Mouse (Mus musculus): ENCODE data around the gene Sesn3. TPM values are rescaled to one million over a fixed set of nuclear protein-coding genes. Genes with fewer than 3 reads are reported as not detected.

Gene Sesn3
- polyA plus RNA-seq, 1 experiment, result 23.6 TPM

GRCm38 (mm10) chr9:14245013-14245586 is 29.8 kb upstream of the Sesn3 start:
- TF ChIP-seq POLR2A (IDR thresholded peaks at IDR 0.05; ENCODE audit: control insufficient read depth, extremely low read depth, insufficient read depth, low read length, poor library complexity) (no peak), CTCF (IDR thresholded peaks at IDR 0.05; ENCODE audit: borderline replicate concordance, control insufficient read depth, extremely low read depth, insufficient read depth, low read length, poor library complexity) (no peak)
- Histone ChIP-seq H3K36me3 (ENCODE audit: control insufficient read depth, insufficient read depth, low read length) (no peaks in the 10 kb centered on the region), H3K27ac (ENCODE audit: control insufficient read depth, insufficient read depth, low read length) (peak overlapping the region; percentile 92), H3K27me3 (ENCODE audit: control insufficient read depth, insufficient read depth, low read length) (no peaks in the 10 kb centered on the region), H3K4me3 (ENCODE audit: control insufficient read depth, insufficient read depth, low read length) (no peak overlapping the region), H3K4me1 (replicated peaks; ENCODE audit: control insufficient read depth, insufficient read depth, low read length) (peaks cover 41% of the 10 kb centered on the region)
- peak; percentile 22 for DNase-seq
- 46% methylated on average over 7 of the region's 7 CpGs for WGBS

GRCm38 (mm10) chr9:14246016-14246799 is 28.7 kb upstream of the Sesn3 start:
- Histone ChIP-seq H3K27ac (ENCODE audit: control insufficient read depth, insufficient read depth, low read length) (peak overlapping the region; percentile 62), H3K27me3 (ENCODE audit: control insufficient read depth, insufficient read depth, low read length) (no peaks in the 10 kb centered on the region), H3K36me3 (ENCODE audit: control insufficient read depth, insufficient read depth, low read length) (no peaks in the 10 kb centered on the region), H3K4me3 (ENCODE audit: control insufficient read depth, insufficient read depth, low read length) (no peak overlapping the region), H3K4me1 (replicated peaks; ENCODE audit: control insufficient read depth, insufficient read depth, low read length) (peaks cover 47% of the 10 kb centered on the region)
- DNase-seq, result no peak
- WGBS, result 83% methylated on average over 11 of the region's 11 CpGs
- TF ChIP-seq POLR2A (IDR thresholded peaks at IDR 0.05; ENCODE audit: control insufficient read depth, extremely low read depth, insufficient read depth, low read length, poor library complexity), result no peak
- no peak for TF ChIP-seq CTCF (IDR thresholded peaks at IDR 0.05; ENCODE audit: borderline replicate concordance, control insufficient read depth, extremely low read depth, insufficient read depth, low read length, poor library complexity)

GRCm38 (mm10) chr9:14247480-14248208 is 27.2 kb upstream of the Sesn3 start:
- peaks cover 48% of the 10 kb centered on the region for H3K4me1 ChIP-seq (replicated peaks; ENCODE audit: control insufficient read depth, insufficient read depth, low read length)
- H3K4me3 ChIP-seq (ENCODE audit: control insufficient read depth, insufficient read depth, low read length), result no peak overlapping the region
- TF ChIP-seq POLR2A (IDR thresholded peaks at IDR 0.05; ENCODE audit: control insufficient read depth, extremely low read depth, insufficient read depth, low read length, poor library complexity) (no peak), CTCF (IDR thresholded peaks at IDR 0.05; ENCODE audit: borderline replicate concordance, control insufficient read depth, extremely low read depth, insufficient read depth, low read length, poor library complexity) (no peak)
- H3K27ac ChIP-seq (ENCODE audit: control insufficient read depth, insufficient read depth, low read length), result peak overlapping the region; percentile 99
- WGBS, result 72% methylated on average over 12 of the region's 12 CpGs
- no peaks in the 10 kb centered on the region for H3K27me3 ChIP-seq (ENCODE audit: control insufficient read depth, insufficient read depth, low read length)
- no peaks in the 10 kb centered on the region for H3K36me3 ChIP-seq (ENCODE audit: control insufficient read depth, insufficient read depth, low read length)
- DNase-seq, result no peak

GRCm38 (mm10) chr9:14248209-14248596 is 26.7 kb upstream of the Sesn3 start:
- WGBS, result 29% methylated on average over 3 of the region's 3 CpGs
- peak; percentile 52 for DNase-seq
- H3K27ac ChIP-seq (ENCODE audit: control insufficient read depth, insufficient read depth, low read length), result peak overlapping the region; percentile 99
- peaks cover 47% of the 10 kb centered on the region for H3K4me1 ChIP-seq (replicated peaks; ENCODE audit: control insufficient read depth, insufficient read depth, low read length)
- no peaks in the 10 kb centered on the region for H3K36me3 ChIP-seq (ENCODE audit: control insufficient read depth, insufficient read depth, low read length)
- H3K4me3 ChIP-seq (ENCODE audit: control insufficient read depth, insufficient read depth, low read length), result no peak overlapping the region
- H3K27me3 ChIP-seq (ENCODE audit: control insufficient read depth, insufficient read depth, low read length), result no peaks in the 10 kb centered on the region
- TF ChIP-seq POLR2A (IDR thresholded peaks at IDR 0.05; ENCODE audit: control insufficient read depth, extremely low read depth, insufficient read depth, low read length, poor library complexity) (no peak), CTCF (IDR thresholded peaks at IDR 0.05; ENCODE audit: borderline replicate concordance, control insufficient read depth, extremely low read depth, insufficient read depth, low read length, poor library complexity) (no peak)

GRCm38 (mm10) chr9:14261150-14261549 is 13.7 kb upstream of the Sesn3 start:
- Histone ChIP-seq H3K36me3 (ENCODE audit: control insufficient read depth, insufficient read depth, low read length) (no peaks in the 10 kb centered on the region), H3K4me3 (ENCODE audit: control insufficient read depth, insufficient read depth, low read length) (no peak overlapping the region), H3K27ac (ENCODE audit: control insufficient read depth, insufficient read depth, low read length) (no peak overlapping the region), H3K4me1 (replicated peaks; ENCODE audit: control insufficient read depth, insufficient read depth, low read length) (peaks cover 3% of the 10 kb centered on the region), H3K27me3 (ENCODE audit: control insufficient read depth, insufficient read depth, low read length) (no peaks in the 10 kb centered on the region)
- WGBS, result 86% methylated on average over 3 of the region's 3 CpGs
- no peak for TF ChIP-seq CTCF (IDR thresholded peaks at IDR 0.05; ENCODE audit: borderline replicate concordance, control insufficient read depth, extremely low read depth, insufficient read depth, low read length, poor library complexity)
- TF ChIP-seq POLR2A (IDR thresholded peaks at IDR 0.05; ENCODE audit: control insufficient read depth, extremely low read depth, insufficient read depth, low read length, poor library complexity), result no peak
- DNase-seq, result no peak

GRCm38 (mm10) chr9:14262568-14262972 is 12.3 kb upstream of the Sesn3 start:
- WGBS, result 26% methylated on average over 4 of the region's 4 CpGs
- TF ChIP-seq POLR2A (IDR thresholded peaks at IDR 0.05; ENCODE audit: control insufficient read depth, extremely low read depth, insufficient read depth, low read length, poor library complexity) (no peak), CTCF (IDR thresholded peaks at IDR 0.05; ENCODE audit: borderline replicate concordance, control insufficient read depth, extremely low read depth, insufficient read depth, low read length, poor library complexity) (no peak)
- Histone ChIP-seq H3K27me3 (ENCODE audit: control insufficient read depth, insufficient read depth, low read length) (no peaks in the 10 kb centered on the region), H3K36me3 (ENCODE audit: control insufficient read depth, insufficient read depth, low read length) (no peaks in the 10 kb centered on the region), H3K27ac (ENCODE audit: control insufficient read depth, insufficient read depth, low read length) (peak overlapping the region; percentile 88), H3K4me3 (ENCODE audit: control insufficient read depth, insufficient read depth, low read length) (no peak overlapping the region), H3K4me1 (replicated peaks; ENCODE audit: control insufficient read depth, insufficient read depth, low read length) (peaks cover 3% of the 10 kb centered on the region)
- no peak for DNase-seq

Data from thymus, adult 2 months (tissue).